Mouse (Mus musculus): ENCODE results near the gene Gm10197. TPM values are rescaled to one million over a fixed set of nuclear protein-coding genes. Genes with fewer than 3 reads are reported as not detected.
"Not testable (repeated sequence)": the region's sequence is repeated elsewhere in the genome, so short reads cannot be mapped to it uniquely, and the experiment has no call there.

The Gm10197 gene
- not detected for total RNA-seq (2022)

GRCm38 (mm10) chr19:53371666-53372065 is at the start of gene Gm10197:
Gm10197 (minus strand) TSS chr19:53371766.
- no peak for DNase-seq (ENCODE audit: low spot score)

GRCm38 (mm10) chr19:53420924-53421582 is 49.5 kb upstream of the Gm10197 start:
- DNase-seq (ENCODE audit: low spot score): peak; percentile 80

GRCm38 (mm10) chr19:53419834-53420233 is 48.3 kb upstream of the Gm10197 start:
- DNase-seq (ENCODE audit: low spot score): peak; percentile 49

- no peak for DNase-seq (ENCODE audit: low spot score)
Observed at GRCm38 (mm10) chr19:53415198-53415597, 43.6 kb upstream of the Gm10197 start.

- DNase-seq (ENCODE audit: low spot score): no peak
Observed at GRCm38 (mm10) chr19:53414650-53415049, 43.1 kb upstream of the Gm10197 start.

GRCm38 (mm10) chr19:53413617-53414380 is 42.2 kb upstream of the Gm10197 start:
- DNase-seq (ENCODE audit: low spot score): no peak

- DNase-seq (ENCODE audit: low spot score): no peak
Observed at GRCm38 (mm10) chr19:53412149-53412848, 40.7 kb upstream of the Gm10197 start.

GRCm38 (mm10) chr19:53409663-53410307 is 38.2 kb upstream of the Gm10197 start:
- no peak for DNase-seq (ENCODE audit: low spot score)

GRCm38 (mm10) chr19:53408398-53408797 is 36.8 kb upstream of the Gm10197 start:
- no peak for DNase-seq (ENCODE audit: low spot score)

GRCm38 (mm10) chr19:53407350-53407749 is 35.8 kb upstream of the Gm10197 start:
- no peak for DNase-seq (ENCODE audit: low spot score)

- DNase-seq (ENCODE audit: low spot score): no peak
Observed at GRCm38 (mm10) chr19:53405810-53406209, 34.2 kb upstream of the Gm10197 start.

GRCm38 (mm10) chr19:53404837-53405356 is 33.3 kb upstream of the Gm10197 start:
- DNase-seq (ENCODE audit: low spot score): no peak

GRCm38 (mm10) chr19:53404219-53404836 is 32.8 kb upstream of the Gm10197 start:
- DNase-seq (ENCODE audit: low spot score): no peak

GRCm38 (mm10) chr19:53402741-53403432 is 31.3 kb upstream of the Gm10197 start:
- no peak for DNase-seq (ENCODE audit: low spot score)

GRCm38 (mm10) chr19:53400332-53401110 is 29.0 kb upstream of the Gm10197 start:
- DNase-seq (ENCODE audit: low spot score): no peak

GRCm38 (mm10) chr19:53399213-53399612 is 27.6 kb upstream of the Gm10197 start:
- no peak for DNase-seq (ENCODE audit: low spot score)

- DNase-seq (ENCODE audit: low spot score): no peak
Observed at GRCm38 (mm10) chr19:53397451-53398233, 26.1 kb upstream of the Gm10197 start.

- DNase-seq (ENCODE audit: low spot score): not testable (repeated sequence)
Observed at GRCm38 (mm10) chr19:53395805-53396204, 24.2 kb upstream of the Gm10197 start.

- not testable (repeated sequence) for DNase-seq (ENCODE audit: low spot score)
Observed at GRCm38 (mm10) chr19:53394956-53395355, 23.4 kb upstream of the Gm10197 start.
